Mouse (Mus musculus) forebrain, postnatal 0 days (tissue): ENCODE measurements around the gene Hmgcs2. TPM values are rescaled to one million over a fixed set of nuclear protein-coding genes. Genes with fewer than 3 reads are reported as not detected.

Experiments
- ATAC-seq: fragments of 200-750 bp; cut with Nextera tagmentation; 2 replicates; pipeline ENCODE4 v1.8.0; 2017; ENCODE audit warnings: mild to moderate bottlenecking, moderate library complexity
- DNase-seq: peaks from one replicate; pipeline ENCODE4 v3.0.0-alpha.2; 2015
- H3K27ac ChIP-seq: fragments of 300-500 bp; sonication (generic); 2 replicates; pipeline ENCODE4 v1.5.1; 2014; ENCODE audit warnings: low read depth, mild to moderate bottlenecking, antibody characterized with exemption, low read length, moderate library complexity, mixed read lengths
- H3K27me3 ChIP-seq: fragments of 300-500 bp; sonication (generic); 2 replicates; pipeline ENCODE4 v1.6.1; 2014; ENCODE audit warnings: mild to moderate bottlenecking, low read length, mixed read lengths; ENCODE audit not compliant: insufficient read depth
- H3K36me3 ChIP-seq: fragments of 300-500 bp; sonication (generic); 2 replicates; pipeline ENCODE4 v1.6.1; 2014; ENCODE audit warnings: mild to moderate bottlenecking, moderate library complexity; ENCODE audit not compliant: insufficient read depth
- H3K4me1 ChIP-seq: fragments of 300-500 bp; sonication (generic); 2 replicates; pipeline ENCODE4 v1.6.1; 2014; ENCODE audit warnings: antibody characterized with exemption; ENCODE audit not compliant: insufficient read depth
- H3K4me2 ChIP-seq: fragments of 300-500 bp; sonication (generic); 2 replicates; pipeline ENCODE4 v1.6.1; 2014; ENCODE audit warnings: low read depth, mild to moderate bottlenecking, moderate library complexity
- H3K4me3 ChIP-seq: fragments of 300-500 bp; sonication (generic); 2 replicates; pipeline ENCODE4 v1.5.1; 2014; ENCODE audit warnings: low read depth, low read length, mixed read lengths
- H3K9ac ChIP-seq: fragments of 300-500 bp; sonication (generic); 2 replicates; pipeline ENCODE4 v1.6.1; 2014; ENCODE audit warnings: mild to moderate bottlenecking
- H3K9me3 ChIP-seq: fragments of 300-500 bp; sonication (generic); 2 replicates; pipeline ENCODE4 v1.6.1; 2016; ENCODE audit warnings: low read length
- CTCF ChIP-seq: sonication (generic); IDR thresholded peaks from 2 replicates; pipeline ENCODE4 v1.5.1; 2016; ENCODE audit warnings: antibody characterized with exemption, control low read depth, low read depth
- WGBS: fragments of 180-500 bp; shearing (Covaris S2); extraction: QIAGEN DNeasy Blood & Tissue Kit; methylation state at CpG from one replicate; pipeline ENCODE4 v1.1.7; 2014; 5-methylcytosine and 5-hydroxymethylcytosine counted together
- polyA plus RNA-seq: library from polyadenylated mRNA; unstranded; fragments of >200 nt; fragmentation: Nextera tagmentation; extraction: Ambion mirVana; gene quantifications from 2 replicates; pipeline ENCODE4 v1.2.1, GENCODE M21; 2015
- total RNA-seq: library from RNA; depleted of rRNA; stranded (reverse); fragments of >200 nt; gene quantifications from 2 replicates; pipeline ENCODE4 v1.2.3, GENCODE M21; 2014

The Hmgcs2 gene
- total and polyA plus RNA-seq, 2 experiments from 2014 or later, result 26.9 to 33.6 TPM

DNA sequence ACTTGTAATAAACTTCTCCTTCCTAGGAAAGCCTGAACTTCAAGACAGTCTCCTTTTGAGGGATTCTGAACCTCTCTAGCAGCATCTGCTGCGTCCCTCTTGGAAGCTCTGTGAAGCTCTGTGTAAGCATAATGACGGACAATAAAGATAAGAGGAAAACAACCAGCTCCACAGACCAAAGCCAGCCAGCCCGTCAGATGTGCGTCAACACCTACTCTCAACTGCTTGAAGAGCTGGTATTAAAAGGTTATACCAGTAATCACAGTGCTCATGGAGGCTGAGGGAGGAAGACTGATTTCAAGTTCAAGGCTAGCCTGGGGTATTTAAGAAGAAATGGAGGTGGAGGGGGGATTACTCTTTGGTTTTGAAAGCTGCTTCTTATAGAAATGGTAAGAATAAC lies 553 bp upstream of the Hmgcs2 start:
- ATAC-seq, result no peak
- no peak for DNase-seq
- WGBS, result 79% methylated on average over 4 of the region's 4 CpGs

DNA sequence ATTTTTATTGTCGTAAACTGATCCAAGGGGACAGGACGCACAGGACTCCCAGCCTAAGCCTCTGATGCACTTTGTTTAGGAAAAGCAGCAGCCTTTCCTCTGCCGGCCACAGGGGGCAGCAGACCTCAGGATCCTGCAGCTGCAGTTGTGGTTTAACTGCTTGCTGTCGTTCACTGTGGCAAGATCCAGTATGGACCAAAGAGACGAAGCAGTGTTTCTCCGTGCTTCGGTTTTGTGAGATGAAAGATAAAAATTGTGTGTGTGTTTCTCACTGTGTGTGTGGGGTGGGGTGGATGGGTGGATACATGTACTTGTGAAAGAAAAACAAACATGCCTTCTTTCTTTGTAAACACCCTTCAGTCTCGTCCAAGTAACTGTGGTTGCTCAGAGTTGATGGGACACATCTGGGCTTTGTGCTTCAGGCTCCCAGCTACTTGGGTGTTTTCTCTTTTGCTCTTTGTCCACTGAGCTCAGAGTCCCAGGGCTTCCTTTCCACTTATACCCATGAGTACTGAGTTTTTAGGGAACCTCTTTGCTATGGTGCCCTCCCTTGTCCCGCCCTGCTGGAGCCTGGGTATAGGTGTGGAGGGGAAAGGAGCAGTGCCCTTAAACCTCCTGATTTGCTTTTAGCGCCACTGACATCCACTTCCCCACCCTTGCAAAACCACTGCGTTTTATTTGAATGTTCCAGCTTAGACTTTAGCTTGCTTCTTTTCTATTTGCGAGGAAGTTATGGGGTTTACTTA lies 871 bp downstream of the Hmgcs2 start:
- no peaks in the 10 kb centered on the region for H3K27me3 ChIP-seq
- no peaks in the 10 kb centered on the region for H3K9me3 ChIP-seq
- no peak overlapping the region for H3K27ac ChIP-seq
- no peak overlapping the region for H3K4me3 ChIP-seq
- no peak overlapping the region; the same call in 1 of the 2 replicates for H3K4me2 ChIP-seq
- TF ChIP-seq CTCF, result peak; percentile 93
- ATAC-seq (peak; percentile 93), DNase-seq (peak; percentile 77)
- 41% methylated on average over 12 of the region's 12 CpGs for WGBS
- no peak overlapping the region for H3K9ac ChIP-seq
- H3K36me3 ChIP-seq, result no peaks in the 10 kb centered on the region
- no peaks in the 10 kb centered on the region for H3K4me1 ChIP-seq

More for the DNA sequence above, 553 bp upstream of the Hmgcs2 start:
- no peak overlapping the region for H3K4me3 ChIP-seq
- no peaks in the 10 kb centered on the region for H3K36me3 ChIP-seq
- H3K27ac ChIP-seq, result no peak overlapping the region
- H3K9me3 ChIP-seq, result no peaks in the 10 kb centered on the region
- H3K4me2 ChIP-seq, result no peak overlapping the region
- TF ChIP-seq CTCF, result no peak
- H3K4me1 ChIP-seq, result no peaks in the 10 kb centered on the region
- H3K27me3 ChIP-seq, result no peaks in the 10 kb centered on the region
- no peak overlapping the region for H3K9ac ChIP-seq

DNA sequence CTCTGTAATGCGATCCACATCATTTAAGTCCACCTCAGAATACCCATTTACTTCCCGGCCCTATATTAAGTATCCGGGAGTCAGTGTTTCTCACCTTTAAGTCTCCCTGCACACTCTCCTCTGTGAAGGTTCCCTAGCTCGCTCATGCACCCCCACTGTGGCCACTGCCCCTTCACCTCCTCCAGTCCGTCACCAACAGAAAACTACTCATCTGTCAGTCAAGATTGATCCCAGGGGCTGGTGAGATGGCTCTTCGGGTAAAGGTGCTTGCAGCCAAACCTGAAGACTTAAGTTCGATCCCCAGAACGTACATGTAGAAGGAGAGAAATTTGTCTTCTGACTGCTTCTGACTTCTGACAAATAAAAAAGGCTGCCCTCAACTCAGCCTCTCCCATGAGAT lies 2.2 kb downstream of the Hmgcs2 start:
- no peak for DNase-seq
- no peak for ATAC-seq
- Histone ChIP-seq H3K4me2 (no peak overlapping the region), H3K9me3 (no peaks in the 10 kb centered on the region), H3K27me3 (no peaks in the 10 kb centered on the region), H3K4me1 (no peaks in the 10 kb centered on the region), H3K9ac (no peak overlapping the region), H3K27ac (no peak overlapping the region), H3K36me3 (no peaks in the 10 kb centered on the region), H3K4me3 (no peak overlapping the region)
- no peak for TF ChIP-seq CTCF
- 93% methylated on average over 8 of the region's 8 CpGs for WGBS

DNA sequence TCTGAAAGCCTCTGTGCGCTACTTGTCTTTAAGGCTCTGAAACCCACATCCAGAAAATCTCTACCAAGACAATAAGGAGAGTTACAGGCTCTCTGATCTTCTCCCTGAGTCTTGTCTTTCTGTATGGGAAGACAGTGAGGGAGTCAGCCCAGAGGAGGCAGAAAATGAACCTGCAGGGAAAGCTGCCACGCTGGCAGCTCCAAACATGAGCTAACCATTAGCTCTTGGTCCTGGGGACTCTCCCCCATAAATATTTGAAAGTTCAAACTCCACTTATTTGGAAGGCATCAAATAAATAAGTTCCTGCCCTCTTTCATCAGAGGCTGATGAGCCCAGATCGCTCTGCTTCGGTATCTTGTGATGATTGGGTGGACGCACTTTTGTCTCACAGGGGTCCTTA lies 3.0 kb downstream of the Hmgcs2 start:
- H3K9ac ChIP-seq, result no peak overlapping the region
- H3K4me2 ChIP-seq, result no peak overlapping the region
- ATAC-seq, result no peak
- no peaks in the 10 kb centered on the region for H3K36me3 ChIP-seq
- DNase-seq, result no peak
- no peak overlapping the region for H3K4me3 ChIP-seq
- 92% methylated on average over 5 of the region's 5 CpGs for WGBS
- H3K4me1 ChIP-seq, result no peaks in the 10 kb centered on the region
- H3K27ac ChIP-seq, result no peak overlapping the region
- TF ChIP-seq CTCF, result no peak
- H3K27me3 ChIP-seq, result no peaks in the 10 kb centered on the region
- no peaks in the 10 kb centered on the region for H3K9me3 ChIP-seq

- no peak for ATAC-seq
- H3K36me3 ChIP-seq, result no peaks in the 10 kb centered on the region
- no peaks in the 10 kb centered on the region for H3K27me3 ChIP-seq
- no peak overlapping the region for H3K4me2 ChIP-seq
- H3K9ac ChIP-seq, result no peak overlapping the region
- 81% methylated on average over 9 of the region's 9 CpGs for WGBS
- TF ChIP-seq CTCF, result no peak
- H3K9me3 ChIP-seq, result no peaks in the 10 kb centered on the region
- H3K27ac ChIP-seq, result no peak overlapping the region
- DNase-seq, result no peak
- H3K4me1 ChIP-seq, result no peaks in the 10 kb centered on the region
- no peak overlapping the region for H3K4me3 ChIP-seq
Observed at GRCm38 (mm10) chr3:98291044-98291443, 10.8 kb downstream of the Hmgcs2 start.

DNA sequence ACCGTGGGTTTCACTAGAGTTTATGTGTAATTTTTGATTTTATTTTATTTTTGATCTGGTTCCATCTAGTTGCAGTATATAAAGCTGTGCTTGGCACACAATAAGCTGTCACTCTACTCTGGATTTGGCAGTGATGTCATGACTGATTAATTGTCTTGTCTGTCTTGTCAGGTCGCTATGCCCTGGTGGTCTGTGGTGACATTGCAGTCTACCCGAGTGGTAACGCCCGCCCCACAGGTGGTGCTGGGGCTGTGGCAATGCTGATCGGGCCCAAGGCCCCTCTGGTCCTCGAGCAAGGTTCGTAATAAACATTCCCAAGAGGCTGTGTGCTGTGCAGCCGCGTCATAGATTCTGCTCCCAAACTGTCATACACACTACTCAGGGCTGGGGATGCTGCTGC lies 15.7 kb downstream of the Hmgcs2 start:
- Histone ChIP-seq H3K9ac (no peak overlapping the region), H3K27ac (no peak overlapping the region), H3K4me2 (no peak overlapping the region), H3K27me3 (no peaks in the 10 kb centered on the region), H3K9me3 (no peaks in the 10 kb centered on the region), H3K4me1 (no peaks in the 10 kb centered on the region), H3K36me3 (no peaks in the 10 kb centered on the region), H3K4me3 (no peak overlapping the region)
- no peak for ATAC-seq
- no peak for TF ChIP-seq CTCF
- WGBS, result 73% methylated on average over 10 of the region's 10 CpGs
- DNase-seq, result no peak

- Histone ChIP-seq H3K4me2 (no peak overlapping the region), H3K36me3 (no peaks in the 10 kb centered on the region), H3K27ac (no peak overlapping the region), H3K9me3 (no peaks in the 10 kb centered on the region), H3K27me3 (no peaks in the 10 kb centered on the region), H3K4me3 (no peak overlapping the region), H3K4me1 (no peaks in the 10 kb centered on the region), H3K9ac (no peak overlapping the region)
- TF ChIP-seq CTCF, result no peak
- 97% methylated on average over 1 of the region's 1 CpGs for WGBS
- no peak for ATAC-seq
- DNase-seq, result no peak
Observed at GRCm38 (mm10) chr3:98299391-98300100, 19.3 kb downstream of the Hmgcs2 start.
